Mouse (Mus musculus) cortical plate, adult 2 months (tissue): ENCODE results near the gene Tufm.

Experiments
- CTCF ChIP-seq: fragments of 200-500 bp; IDR thresholded peaks from 2 replicates; pipeline ENCODE4 v1.5.1; 2011; ENCODE audit warnings: mild to moderate bottlenecking, control low read depth, low read length; ENCODE audit not compliant: insufficient read depth; ENCODE audit errors: extremely low read depth
- POLR2A ChIP-seq: fragments of 200-500 bp; IDR thresholded peaks from 2 replicates; pipeline ENCODE4 v1.6.1; 2011; ENCODE audit warnings: mild to moderate bottlenecking, low read length, control low read depth; ENCODE audit not compliant: insufficient read depth; ENCODE audit errors: extremely low read depth

DNA sequence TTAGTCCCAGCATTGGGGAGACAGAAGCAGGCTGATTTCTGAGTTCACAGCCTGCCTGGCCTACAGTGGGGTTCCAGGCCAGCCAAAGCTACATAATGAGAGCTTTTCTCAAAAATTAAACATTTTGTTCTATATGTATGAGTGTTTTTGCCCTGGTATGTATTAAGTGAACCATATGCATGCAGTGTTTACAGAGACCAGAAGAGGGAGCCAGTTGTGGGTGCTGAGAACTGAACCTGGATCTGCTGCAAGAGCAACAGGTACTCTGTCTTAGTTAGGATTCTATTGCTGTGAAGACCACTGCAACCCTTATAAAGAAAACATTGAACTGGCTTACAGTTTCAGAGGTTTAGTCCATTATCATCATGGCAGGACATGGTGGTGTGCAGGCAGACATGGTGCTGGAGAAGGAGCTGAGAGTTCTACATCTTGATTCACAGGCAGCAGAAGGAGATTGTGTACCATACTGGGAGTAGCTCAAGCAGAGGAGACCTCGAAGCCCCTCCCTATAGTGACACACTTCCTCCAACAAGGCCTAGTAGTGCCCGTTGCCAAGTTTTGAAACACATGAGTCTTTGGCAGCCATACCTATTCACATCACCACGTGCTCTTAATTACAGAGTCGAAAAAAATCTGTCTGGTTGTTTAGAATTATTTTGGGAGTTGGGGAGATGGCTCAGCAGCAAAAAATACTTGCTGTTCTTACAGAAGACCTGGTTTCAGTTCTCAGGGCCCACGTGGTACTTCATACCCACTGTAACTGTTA, 50.8 kb downstream of the Tufm start:
- peak; percentile 23; the same call in 1 of the 2 replicates for TF ChIP-seq CTCF
- TF ChIP-seq POLR2A: no peak
